Mouse (Mus musculus) liver, embryonic 14.5 days (tissue): ENCODE results near the gene Sypl. TPM values are rescaled to one million over a fixed set of nuclear protein-coding genes. Genes with fewer than 3 reads are reported as not detected.
A peak's percentile ranks its signal among the peaks of the same experiment; 100 is the strongest.

ENCODE experiments used
- ATAC-seq: fragments of 200-750 bp; cut with Nextera tagmentation; 2 replicates; pipeline ENCODE4 v1.8.0; 2017; ENCODE audit warnings: moderate number of reproducible peaks, mild to moderate bottlenecking, moderate library complexity; ENCODE audit not compliant: insufficient read depth
- DNase-seq, 3 experiments: peaks; one replicate each; pipeline ENCODE4 v3.0.0-alpha.2; 2012 to 2013; ENCODE audit warnings: low read depth in 3 of 3, low spot score in 3 of 3
- H3K27ac ChIP-seq: fragments of 300-500 bp; sonication (generic); 2 replicates; pipeline ENCODE4 v1.5.1; 2014; ENCODE audit warnings: moderate library complexity, mild to moderate bottlenecking, control low read depth, inconsistent platforms
- H3K27me3 ChIP-seq: fragments of 300-500 bp; sonication (generic); 2 replicates; pipeline ENCODE4 v1.6.1; 2014; ENCODE audit warnings: mild to moderate bottlenecking, low read length, moderate library complexity; ENCODE audit not compliant: control insufficient read depth, insufficient read depth
- H3K36me3 ChIP-seq: fragments of 300-500 bp; sonication (generic); replicated peaks from 2 replicates; pipeline ENCODE4 v1.6.1; 2014; ENCODE audit warnings: low read depth; ENCODE audit not compliant: control insufficient read depth, insufficient read depth
- H3K4me1 ChIP-seq, 2 experiments: fragments of 200-500 bp in 1 of 2; fragments of 300-500 bp in 1 of 2; sonication (generic) in 1 of 2; replicated peaks; 2 replicates each; pipeline ENCODE4 v1.6.1; 2012 to 2014; ENCODE audit warnings: antibody characterized with exemption in 1 of 2, inconsistent platforms in 1 of 2, low read length in 1 of 2; ENCODE audit not compliant: control insufficient read depth in 2 of 2, insufficient read depth in 2 of 2
- H3K4me2 ChIP-seq: fragments of 300-500 bp; sonication (generic); 2 replicates; pipeline ENCODE4 v1.6.1; 2014; ENCODE audit warnings: low read depth, mild to moderate bottlenecking, control low read depth, moderate library complexity
- H3K4me3 ChIP-seq, 2 experiments: fragments of 200-500 bp in 1 of 2; fragments of 300-500 bp in 1 of 2; sonication (generic) in 1 of 2; 2 replicates each; pipeline ENCODE4 v1.5.1; 2012 to 2014; ENCODE audit warnings: low read depth in 2 of 2, low read length in 2 of 2, mild to moderate bottlenecking in 2 of 2, control low read depth in 1 of 2, inconsistent platforms in 1 of 2, moderate library complexity in 1 of 2; ENCODE audit not compliant: insufficient read depth in 1 of 2
- H3K9ac ChIP-seq: fragments of 300-500 bp; sonication (generic); replicated peaks from 2 replicates; pipeline ENCODE4 v1.6.1; 2014; ENCODE audit warnings: mild to moderate bottlenecking, control low read depth, moderate library complexity
- H3K9me3 ChIP-seq: fragments of 300-500 bp; sonication (generic); 2 replicates; pipeline ENCODE4 v1.6.1; 2016; ENCODE audit warnings: low read length, mixed read lengths; ENCODE audit not compliant: control insufficient read depth
- CTCF ChIP-seq: IDR thresholded peaks from 2 replicates; pipeline ENCODE4 v1.5.1; 2016; ENCODE audit warnings: antibody characterized with exemption, low read depth, control low read depth
- EP300 ChIP-seq: IDR thresholded peaks from 2 replicates; pipeline ENCODE4 v1.6.1; 2016; ENCODE audit warnings: antibody characterized with exemption, low read depth
- WGBS: fragments of 180-500 bp; shearing (Covaris S2); extraction: QIAGEN DNeasy Blood & Tissue Kit; methylation state at CpG from one replicate; pipeline ENCODE4 v1.1.7; 2014; ENCODE audit not compliant: insufficient replicate concordance; 5-methylcytosine and 5-hydroxymethylcytosine counted together
- polyA plus RNA-seq, 2 experiments: library from polyadenylated mRNA; depleted of rRNA in 1 of 2; stranded (reverse) in 1 of 2; unstranded in 1 of 2; fragments of >200 nt; fragmentation: Nextera tagmentation in 1 of 2; extraction: Ambion mirVana in 1 of 2; gene quantifications; 2 replicates each; pipeline versions ENCODE4 v1.2.1 to v1.2.3; 2012 to 2014

The Sypl gene
- polyA plus RNA-seq, 2 experiments = 14.6 to 32.5 TPM

DNA sequence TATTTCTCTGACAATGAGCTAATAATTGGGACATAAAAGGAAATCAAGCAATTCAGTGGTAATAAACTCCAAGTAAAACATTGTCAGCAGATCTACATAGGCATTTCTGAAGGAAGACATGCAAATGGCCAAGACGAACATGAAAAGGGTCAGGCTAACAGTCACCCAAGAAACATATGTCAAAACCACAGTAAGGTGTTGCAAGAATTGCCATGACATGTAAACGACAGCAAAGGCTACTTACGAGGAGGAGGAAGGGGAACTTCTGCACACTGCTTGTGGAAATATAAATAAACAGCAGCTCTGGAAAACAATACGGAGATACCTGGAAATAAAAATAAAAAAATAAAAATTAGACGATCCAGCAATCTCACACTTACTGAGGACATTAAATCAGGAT, 40.9 kb upstream of the Sypl start:
- ATAC-seq (no peak), DNase-seq (peak in 1 of 3 experiments; percentile 6)
- Histone ChIP-seq H3K27ac (no peak overlapping the region), H3K27me3 (peaks cover 3% of the 10 kb centered on the region), H3K4me1 (no peaks in the 10 kb centered on the region), H3K4me2 (no peak overlapping the region), H3K36me3 (no peaks in the 10 kb centered on the region), H3K9ac (no peak overlapping the region), H3K9me3 (no peaks in the 10 kb centered on the region), H3K4me3 (no peak overlapping the region)
- WGBS = 39% methylated on average over 5 of the region's 5 CpGs
- TF ChIP-seq CTCF (no peak), EP300 (no peak)

DNA sequence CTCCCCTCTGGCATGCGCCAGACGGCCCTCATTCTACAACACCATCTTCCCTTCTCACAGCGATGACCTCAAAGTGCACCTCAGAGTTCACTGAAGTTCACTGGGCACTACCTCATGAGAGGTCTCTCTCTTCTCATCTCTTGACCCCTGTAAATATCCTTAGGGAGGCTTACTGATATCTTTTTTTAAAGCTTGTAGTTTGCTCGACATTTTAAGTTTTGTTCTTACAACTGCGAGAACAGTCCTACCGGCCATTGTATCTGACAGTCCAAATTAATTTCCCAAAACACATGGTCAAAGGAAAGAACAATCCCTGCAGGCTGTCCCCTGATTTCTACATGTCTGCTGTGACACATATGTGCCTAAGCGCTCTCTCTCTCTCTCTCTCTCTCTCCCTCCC, 35.0 kb upstream of the Sypl start:
- ATAC-seq (no peak), DNase-seq (no peak)
- H3K4me3 ChIP-seq = no peak overlapping the region
- H3K9me3 ChIP-seq = no peaks in the 10 kb centered on the region
- H3K9ac ChIP-seq = no peak overlapping the region
- H3K27ac ChIP-seq = no peak overlapping the region
- no peaks in the 10 kb centered on the region for H3K4me1 ChIP-seq
- no peaks in the 10 kb centered on the region for H3K27me3 ChIP-seq
- H3K4me2 ChIP-seq = no peak overlapping the region
- 64% methylated on average over 7 of the region's 7 CpGs for WGBS
- TF ChIP-seq EP300 (no peak), CTCF (no peak)
- no peaks in the 10 kb centered on the region for H3K36me3 ChIP-seq

DNA sequence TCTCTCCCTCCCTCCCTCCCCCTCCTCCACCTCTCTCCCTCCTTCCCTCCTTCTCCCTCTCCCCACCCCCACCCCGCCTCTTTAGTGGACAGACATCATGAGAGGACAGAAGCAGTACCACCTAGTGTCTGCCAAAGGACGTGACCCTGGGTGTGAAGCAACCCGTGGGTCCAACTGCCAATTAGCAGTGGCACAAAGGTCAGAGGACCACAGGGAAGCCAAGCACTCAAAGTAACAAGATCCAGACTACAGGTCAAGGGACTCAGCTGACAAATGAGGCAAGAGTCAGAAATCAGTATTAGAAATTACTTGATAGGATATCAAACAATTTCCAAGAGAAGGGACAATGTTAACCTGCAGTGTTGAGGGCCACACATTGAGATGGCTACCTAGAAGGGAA, 34.6 kb upstream of the Sypl start:
- Histone ChIP-seq H3K4me2 (no peak overlapping the region), H3K27me3 (no peaks in the 10 kb centered on the region), H3K4me3 (no peak overlapping the region), H3K36me3 (no peaks in the 10 kb centered on the region), H3K4me1 (no peaks in the 10 kb centered on the region), H3K27ac (no peak overlapping the region), H3K9me3 (no peaks in the 10 kb centered on the region), H3K9ac (no peak overlapping the region)
- no peak for TF ChIP-seq CTCF
- TF ChIP-seq EP300 = no peak
- ATAC-seq (no peak), DNase-seq (no peak)
- WGBS = 32% methylated on average over 3 of the region's 3 CpGs

DNA sequence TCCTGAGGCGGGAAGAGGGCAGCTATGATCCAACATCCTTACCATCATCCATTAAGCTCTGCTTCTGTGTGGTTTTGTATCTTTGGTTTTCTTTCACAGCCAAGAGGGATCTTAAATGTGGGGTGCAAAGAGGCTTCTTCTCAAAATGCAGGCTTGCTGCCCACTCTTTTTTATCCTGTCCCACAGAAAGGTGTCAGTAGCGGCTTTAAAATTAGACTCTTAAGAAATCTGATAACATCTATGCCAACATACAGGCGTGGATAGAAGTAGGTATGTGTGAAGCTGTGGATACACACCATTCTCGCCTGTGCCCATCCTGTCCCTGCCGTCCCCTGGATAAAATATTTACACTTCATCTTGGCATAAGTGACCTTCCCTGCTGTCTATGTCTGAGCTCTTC, 34.2 kb upstream of the Sypl start:
- Histone ChIP-seq H3K36me3 (no peaks in the 10 kb centered on the region), H3K9me3 (no peaks in the 10 kb centered on the region), H3K9ac (no peak overlapping the region), H3K4me3 (no peak overlapping the region), H3K27ac (no peak overlapping the region), H3K27me3 (no peaks in the 10 kb centered on the region), H3K4me1 (no peaks in the 10 kb centered on the region), H3K4me2 (no peak overlapping the region)
- TF ChIP-seq EP300 (no peak), CTCF (no peak)
- ATAC-seq (no peak), DNase-seq (no peak)
- WGBS = 53% methylated on average over 5 of the region's 5 CpGs

DNA sequence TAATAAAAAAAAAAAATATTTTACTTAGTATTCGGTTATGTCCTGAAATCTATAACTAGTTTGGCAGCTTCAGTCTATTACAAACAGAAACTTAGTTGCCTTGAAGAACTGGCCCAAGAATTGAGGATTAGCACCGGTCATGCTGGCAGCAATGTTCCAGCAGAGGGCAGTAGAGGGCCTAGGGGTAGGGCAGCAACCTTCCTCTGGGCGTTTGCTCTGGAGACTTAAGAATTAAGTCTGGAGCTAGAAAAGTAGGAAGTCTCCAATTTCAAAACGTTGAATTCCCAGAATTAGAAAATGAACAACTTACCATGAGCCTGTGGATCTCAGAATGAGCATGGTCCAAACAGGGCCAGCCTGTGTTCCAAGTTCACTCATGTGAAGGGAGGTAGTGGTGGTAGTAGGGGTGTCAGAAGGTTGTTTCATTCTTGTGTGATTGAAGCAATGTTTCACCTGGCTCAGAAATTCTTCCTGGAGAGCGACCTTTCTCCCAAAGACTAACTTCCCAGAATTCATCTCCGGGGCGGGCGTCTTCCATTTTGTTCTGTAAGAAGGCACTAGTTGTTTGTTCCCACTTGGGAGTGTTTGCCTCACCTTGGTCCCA, 33.4 kb upstream of the Sypl start:
- DNase-seq (peak in 2 of 3 experiments; percentile 37 to 39), ATAC-seq (no peak)
- H3K9me3 ChIP-seq = no peaks in the 10 kb centered on the region
- no peaks in the 10 kb centered on the region for H3K36me3 ChIP-seq
- no peak overlapping the region for H3K27ac ChIP-seq
- H3K4me2 ChIP-seq = no peak overlapping the region
- H3K27me3 ChIP-seq = no peaks in the 10 kb centered on the region
- no peaks in the 10 kb centered on the region for H3K4me1 ChIP-seq
- TF ChIP-seq CTCF (peak; percentile 91), EP300 (no peak)
- WGBS = 35% methylated on average over 8 of the region's 8 CpGs
- no peak overlapping the region for H3K4me3 ChIP-seq
- no peak overlapping the region for H3K9ac ChIP-seq
